Mouse (Mus musculus): ENCODE results near the gene Nav2. TPM values are rescaled to one million over a fixed set of nuclear protein-coding genes. Genes with fewer than 3 reads are reported as not detected.

Gene Nav2
- polyA plus RNA-seq, 1 experiment from 2014 or later, result 24.2 TPM

GRCm38 (mm10) chr7:49410892-49411291, 502.4 kb downstream of the Nav2 start:
- no peak overlapping the region for H3K9ac ChIP-seq
- no peaks in the 10 kb centered on the region for H3K9me3 ChIP-seq
- peaks cover 44% of the 10 kb centered on the region for H3K4me1 ChIP-seq (replicated peaks)
- WGBS, result 99% methylated on average over 4 of the region's 4 CpGs
- peaks cover 10% of the 10 kb centered on the region for H3K36me3 ChIP-seq
- no peak overlapping the region for H3K4me2 ChIP-seq
- H3K27me3 ChIP-seq, result no peaks in the 10 kb centered on the region
- ATAC-seq (ENCODE audit: low FRiP score), result no peak
- no peak overlapping the region for H3K4me3 ChIP-seq
- no peak overlapping the region for H3K27ac ChIP-seq

- Histone ChIP-seq H3K9ac (no peak overlapping the region), H3K36me3 (peaks cover 10% of the 10 kb centered on the region), H3K4me3 (no peak overlapping the region), H3K27me3 (no peaks in the 10 kb centered on the region), H3K4me1 (replicated peaks) (peaks cover 43% of the 10 kb centered on the region), H3K9me3 (no peaks in the 10 kb centered on the region), H3K4me2 (no peak overlapping the region), H3K27ac (no peak overlapping the region)
- no peak for ATAC-seq (ENCODE audit: low FRiP score)
- 95% methylated on average over 9 of the region's 9 CpGs for whole genome bisulfite sequencing
These were observed 503.3 kb downstream of the Nav2 start for GRCm38 (mm10) chr7:49411803-49412202.

GRCm38 (mm10) chr7:49415131-49415530, 506.6 kb downstream of the Nav2 start:
- no peak overlapping the region for H3K9ac ChIP-seq
- ATAC-seq (ENCODE audit: low FRiP score), result peak; percentile 43; the same call in 1 of the 2 replicates

GRCm38 (mm10) chr7:49415716-49416115, 507.2 kb downstream of the Nav2 start:
- Histone ChIP-seq H3K27me3 (no peaks in the 10 kb centered on the region), H3K36me3 (peaks cover 18% of the 10 kb centered on the region), H3K4me1 (replicated peaks) (peaks cover 11% of the 10 kb centered on the region), H3K27ac (no peak overlapping the region), H3K9ac (no peak overlapping the region), H3K4me3 (no peak overlapping the region), H3K4me2 (no peak overlapping the region), H3K9me3 (no peaks in the 10 kb centered on the region)
- ATAC-seq (ENCODE audit: low FRiP score), result 0 out of 2 replicates have a peak, but pooled peaks have one; percentile 37
- 79% methylated on average over 12 of the region's 12 CpGs for WGBS

More at GRCm38 (mm10) chr7:49415131-49415530, 506.6 kb downstream of the Nav2 start:
- Histone ChIP-seq H3K4me2 (no peak overlapping the region), H3K36me3 (peaks cover 12% of the 10 kb centered on the region), H3K9me3 (no peaks in the 10 kb centered on the region), H3K27ac (no peak overlapping the region; the same call in 1 of the 2 replicates), H3K27me3 (no peaks in the 10 kb centered on the region), H3K4me1 (replicated peaks) (peaks cover 12% of the 10 kb centered on the region), H3K4me3 (no peak overlapping the region)
- WGBS, result 75% methylated on average over 7 of the region's 7 CpGs

- Histone ChIP-seq H3K9ac (no peak overlapping the region), H3K27me3 (no peaks in the 10 kb centered on the region), H3K9me3 (no peaks in the 10 kb centered on the region), H3K36me3 (peaks cover 10% of the 10 kb centered on the region), H3K4me1 (replicated peaks) (peaks cover 11% of the 10 kb centered on the region), H3K4me3 (no peak overlapping the region), H3K27ac (no peak overlapping the region), H3K4me2 (no peak overlapping the region)
- ATAC-seq (ENCODE audit: low FRiP score), result no peak
- WGBS, result 87% methylated on average over 13 of the region's 13 CpGs
These were observed 510.3 kb downstream of the Nav2 start for GRCm38 (mm10) chr7:49418841-49419240.

GRCm38 (mm10) chr7:49420139-49420802, 511.8 kb downstream of the Nav2 start:
- no peaks in the 10 kb centered on the region for H3K9me3 ChIP-seq
- H3K9ac ChIP-seq, result no peak overlapping the region
- H3K4me1 ChIP-seq (replicated peaks), result peaks cover 5% of the 10 kb centered on the region
- no peak overlapping the region for H3K27ac ChIP-seq
- no peak overlapping the region for H3K4me2 ChIP-seq
- peaks cover 10% of the 10 kb centered on the region for H3K36me3 ChIP-seq
- no peak for ATAC-seq (ENCODE audit: low FRiP score)
- H3K27me3 ChIP-seq, result no peaks in the 10 kb centered on the region
- 92% methylated on average over 17 of the region's 17 CpGs for WGBS
- H3K4me3 ChIP-seq, result no peak overlapping the region

- WGBS, result 69% methylated on average over 4 of the region's 4 CpGs
- H3K4me3 ChIP-seq, result no peak overlapping the region
- H3K36me3 ChIP-seq, result peaks cover 10% of the 10 kb centered on the region
- H3K9ac ChIP-seq, result no peak overlapping the region
- H3K4me1 ChIP-seq (replicated peaks), result peaks cover 9% of the 10 kb centered on the region; the same call in 1 of the 2 replicates
- no peak overlapping the region for H3K4me2 ChIP-seq
- H3K9me3 ChIP-seq, result no peaks in the 10 kb centered on the region
- ATAC-seq (ENCODE audit: low FRiP score), result no peak
- no peak overlapping the region for H3K27ac ChIP-seq
- H3K27me3 ChIP-seq, result no peaks in the 10 kb centered on the region
These were observed 512.7 kb downstream of the Nav2 start for GRCm38 (mm10) chr7:49421261-49421660.

GRCm38 (mm10) chr7:49423943-49424342, 515.4 kb downstream of the Nav2 start:
- no peak overlapping the region for H3K4me2 ChIP-seq
- no peaks in the 10 kb centered on the region for H3K9me3 ChIP-seq
- no peak for ATAC-seq (ENCODE audit: low FRiP score)
- 0 out of 2 replicates have a peak overlapping the region, but pooled peaks have one; percentile 4 for H3K9ac ChIP-seq
- 90% methylated on average over 6 of the region's 6 CpGs for WGBS
- H3K27ac ChIP-seq, result no peak overlapping the region
- peaks cover 7% of the 10 kb centered on the region; the same call in 1 of the 2 replicates for H3K4me1 ChIP-seq (replicated peaks)
- H3K36me3 ChIP-seq, result peaks cover 10% of the 10 kb centered on the region
- H3K4me3 ChIP-seq, result no peak overlapping the region
- no peaks in the 10 kb centered on the region for H3K27me3 ChIP-seq

GRCm38 (mm10) chr7:49426060-49426459, 517.5 kb downstream of the Nav2 start:
- WGBS, result 50% methylated on average over 4 of the region's 4 CpGs
- Histone ChIP-seq H3K9ac (no peak overlapping the region; the same call in 1 of the 2 replicates), H3K27me3 (no peaks in the 10 kb centered on the region), H3K4me2 (no peak overlapping the region), H3K4me3 (no peak overlapping the region), H3K9me3 (no peaks in the 10 kb centered on the region), H3K36me3 (no peaks in the 10 kb centered on the region), H3K27ac (peak overlapping the region; percentile 64; the same call in 1 of the 2 replicates), H3K4me1 (replicated peaks) (peaks cover 10% of the 10 kb centered on the region; the same call in 1 of the 2 replicates)
- no peak for ATAC-seq (ENCODE audit: low FRiP score)

- no peak for ATAC-seq (ENCODE audit: low FRiP score)
- Histone ChIP-seq H3K36me3 (no peaks in the 10 kb centered on the region), H3K9ac (no peak overlapping the region), H3K4me3 (no peak overlapping the region), H3K9me3 (no peaks in the 10 kb centered on the region), H3K4me2 (no peak overlapping the region), H3K4me1 (replicated peaks) (peaks cover 10% of the 10 kb centered on the region; the same call in 1 of the 2 replicates), H3K27ac (no peak overlapping the region), H3K27me3 (no peaks in the 10 kb centered on the region)
- 56% methylated on average over 6 of the region's 6 CpGs for WGBS
These were observed 519.3 kb downstream of the Nav2 start for GRCm38 (mm10) chr7:49427843-49428242.

GRCm38 (mm10) chr7:49428947-49429346, 520.4 kb downstream of the Nav2 start:
- no peaks in the 10 kb centered on the region for H3K9me3 ChIP-seq
- H3K4me2 ChIP-seq, result no peak overlapping the region
- no peaks in the 10 kb centered on the region for H3K36me3 ChIP-seq
- peak; percentile 81 for ATAC-seq (ENCODE audit: low FRiP score)
- H3K27me3 ChIP-seq, result no peaks in the 10 kb centered on the region
- H3K4me1 ChIP-seq (replicated peaks), result peaks cover 10% of the 10 kb centered on the region; the same call in 1 of the 2 replicates
- H3K9ac ChIP-seq, result no peak overlapping the region
- H3K27ac ChIP-seq, result no peak overlapping the region
- WGBS, result 66% methylated on average over 5 of the region's 5 CpGs
- H3K4me3 ChIP-seq, result no peak overlapping the region

- 91% methylated on average over 7 of the region's 7 CpGs for WGBS
These were observed 522.3 kb downstream of the Nav2 start for GRCm38 (mm10) chr7:49430808-49431207.

GRCm38 (mm10) chr7:49433945-49434344, 525.4 kb downstream of the Nav2 start:
- Histone ChIP-seq H3K4me3 (no peak overlapping the region), H3K27ac (no peak overlapping the region), H3K4me1 (replicated peaks) (peaks cover 16% of the 10 kb centered on the region), H3K9me3 (no peaks in the 10 kb centered on the region), H3K9ac (no peak overlapping the region), H3K4me2 (no peak overlapping the region), H3K36me3 (no peaks in the 10 kb centered on the region), H3K27me3 (no peaks in the 10 kb centered on the region)
- no peak for ATAC-seq (ENCODE audit: low FRiP score)

More at GRCm38 (mm10) chr7:49430808-49431207, 522.3 kb downstream of the Nav2 start:
- ATAC-seq (ENCODE audit: low FRiP score), result 0 out of 2 replicates have a peak, but pooled peaks have one; percentile 14
- 0 out of 2 replicates have a peak, but pooled peaks cover 6% of the 10 kb centered on the region for H3K4me1 ChIP-seq (replicated peaks)
- no peak overlapping the region for H3K4me3 ChIP-seq
- no peak overlapping the region for H3K4me2 ChIP-seq
- H3K27ac ChIP-seq, result no peak overlapping the region
- H3K27me3 ChIP-seq, result no peaks in the 10 kb centered on the region
- H3K9me3 ChIP-seq, result no peaks in the 10 kb centered on the region
- no peaks in the 10 kb centered on the region for H3K36me3 ChIP-seq
- H3K9ac ChIP-seq, result no peak overlapping the region

Measured in hindbrain, embryonic 13.5 days (tissue).